Mouse (Mus musculus) stomach, embryonic 16.5 days (tissue): ENCODE measurements around the gene Btaf1. TPM values are rescaled to one million over a fixed set of nuclear protein-coding genes. Genes with fewer than 3 reads are reported as not detected.

Source experiments
- ATAC-seq: fragments of 200-750 bp; cut with Nextera tagmentation; 2 replicates; pipeline ENCODE4 v1.8.0; 2017; ENCODE audit warnings: moderate number of reproducible peaks, moderate TSS enrichment; ENCODE audit not compliant: insufficient read depth, low FRiP score
- H3K27ac ChIP-seq: fragments of 300-500 bp; sonication (generic); 2 replicates; pipeline ENCODE4 v1.5.1; 2014; ENCODE audit warnings: low read length
- H3K27me3 ChIP-seq: fragments of 300-500 bp; sonication (generic); 2 replicates; pipeline ENCODE4 v1.6.1; 2014; ENCODE audit warnings: low read length, control low read depth, mixed read lengths; ENCODE audit not compliant: control insufficient read depth, insufficient read depth
- H3K36me3 ChIP-seq: fragments of 300-500 bp; sonication (generic); 2 replicates; pipeline ENCODE4 v1.6.1; 2014; ENCODE audit warnings: low read length; ENCODE audit not compliant: control insufficient read depth, insufficient read depth
- H3K4me1 ChIP-seq: fragments of 300-500 bp; sonication (generic); 2 replicates; pipeline ENCODE4 v1.6.1; 2014; ENCODE audit warnings: low read length, control low read depth, mixed read lengths; ENCODE audit not compliant: control insufficient read depth, insufficient read depth
- H3K4me2 ChIP-seq: fragments of 300-500 bp; sonication (generic); 2 replicates; pipeline ENCODE4 v1.6.1; 2014; ENCODE audit warnings: low read depth, low read length, mixed read lengths
- H3K4me3 ChIP-seq: fragments of 300-500 bp; sonication (generic); replicated peaks from 2 replicates; pipeline ENCODE4 v1.5.1; 2014; ENCODE audit warnings: mild to moderate bottlenecking, low read length
- H3K9ac ChIP-seq: fragments of 300-500 bp; sonication (generic); 2 replicates; pipeline ENCODE4 v1.6.1; 2014; ENCODE audit warnings: low read length
- H3K9me3 ChIP-seq: fragments of 300-500 bp; sonication (generic); replicated peaks from 2 replicates; pipeline ENCODE4 v1.6.1; 2016; ENCODE audit warnings: low read length, control low read depth; ENCODE audit not compliant: control insufficient read depth
- WGBS: fragments of 180-500 bp; shearing (Covaris S2); extraction: QIAGEN DNeasy Blood & Tissue Kit; methylation state at CpG from one replicate; pipeline ENCODE4 v1.1.7; 2014; 5-methylcytosine and 5-hydroxymethylcytosine counted together
- polyA plus RNA-seq: library from polyadenylated mRNA; unstranded; fragments of >200 nt; fragmentation: Nextera tagmentation; extraction: Ambion mirVana; gene quantifications from 2 replicates; pipeline ENCODE4 v1.2.1, GENCODE M21; 2015

Btaf1 gene
- polyA plus RNA-seq, 1 experiment from 2014 or later, result 9.3 TPM

DNA sequence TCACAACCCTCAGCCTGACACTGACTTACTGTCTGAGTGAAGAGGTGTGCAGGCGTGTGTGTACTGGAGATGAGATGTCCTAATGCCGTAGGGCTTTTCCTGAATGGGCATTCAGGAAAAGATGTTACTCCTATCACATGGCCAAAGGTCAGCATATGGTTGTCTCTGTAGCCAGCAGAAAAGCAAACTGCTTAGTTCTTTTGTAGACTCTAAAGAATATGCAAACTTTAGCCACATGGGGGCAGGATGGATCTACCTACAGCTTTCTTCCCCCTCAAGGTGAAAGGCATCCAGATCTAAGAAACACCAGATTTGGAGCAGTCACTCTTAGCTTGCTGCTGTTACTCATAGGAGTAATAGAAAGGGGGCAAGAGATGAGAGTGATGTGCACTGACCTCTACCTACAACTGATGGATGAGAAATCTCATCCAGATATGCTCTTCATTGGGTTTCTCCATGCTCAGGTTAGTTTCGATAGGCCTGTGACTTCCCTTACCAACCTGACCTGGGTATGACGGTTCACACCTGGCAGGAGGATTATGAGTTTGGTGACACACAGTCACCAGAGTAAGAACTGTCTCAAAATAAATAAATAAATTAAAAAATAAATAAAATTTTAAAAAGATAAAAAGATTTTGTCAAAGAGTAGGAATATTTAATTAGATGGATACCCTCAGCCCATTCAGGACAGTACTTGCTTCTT, 124.9 kb downstream of the Btaf1 start:
- no peaks in the 10 kb centered on the region for H3K4me1 ChIP-seq
- 67% methylated on average over 4 of the region's 4 CpGs for WGBS
- no peaks in the 10 kb centered on the region for H3K27me3 ChIP-seq
- H3K4me3 ChIP-seq, result no peak overlapping the region
- H3K36me3 ChIP-seq, result no peaks in the 10 kb centered on the region
- no peak overlapping the region for H3K9ac ChIP-seq
- no peak overlapping the region for H3K4me2 ChIP-seq
- H3K27ac ChIP-seq, result no peak overlapping the region
- ATAC-seq, result no peak
- no peaks in the 10 kb centered on the region for H3K9me3 ChIP-seq

DNA sequence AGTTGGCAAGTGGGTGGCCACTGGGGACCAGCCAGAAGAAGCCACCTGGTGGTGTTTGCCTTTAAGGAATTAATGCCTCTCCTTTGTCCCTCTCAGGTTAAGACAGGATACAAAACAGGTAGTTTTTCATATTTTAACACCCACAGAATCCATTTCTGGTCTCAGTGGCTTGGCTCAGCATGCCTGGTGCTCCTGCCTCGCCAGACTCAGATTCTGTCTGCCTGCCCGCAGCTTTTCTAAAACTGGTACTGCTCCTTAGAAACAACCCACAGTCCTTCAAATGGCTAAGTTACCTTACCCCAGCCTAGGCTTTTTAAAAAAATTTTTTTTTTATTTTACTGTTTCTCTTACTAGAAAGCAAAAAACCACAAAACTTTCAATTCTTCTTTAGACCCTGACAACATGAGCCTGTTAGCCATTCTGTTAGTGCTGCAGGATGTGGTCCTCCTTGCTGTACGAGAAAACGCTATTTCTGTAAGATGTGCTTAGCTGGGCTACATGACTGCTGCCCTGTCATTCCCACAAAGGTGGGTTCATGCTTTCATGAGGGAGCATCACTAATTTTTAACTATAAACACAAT, 130.2 kb downstream of the Btaf1 start:
- no peak for ATAC-seq
- Histone ChIP-seq H3K4me1 (0 out of 2 replicates have a peak, but pooled peaks cover 2% of the 10 kb centered on the region), H3K9me3 (no peaks in the 10 kb centered on the region), H3K4me3 (no peak overlapping the region), H3K9ac (no peak overlapping the region), H3K4me2 (no peak overlapping the region), H3K36me3 (no peaks in the 10 kb centered on the region), H3K27ac (no peak overlapping the region), H3K27me3 (no peaks in the 10 kb centered on the region)
- 67% methylated on average over 4 of the region's 4 CpGs for WGBS

DNA sequence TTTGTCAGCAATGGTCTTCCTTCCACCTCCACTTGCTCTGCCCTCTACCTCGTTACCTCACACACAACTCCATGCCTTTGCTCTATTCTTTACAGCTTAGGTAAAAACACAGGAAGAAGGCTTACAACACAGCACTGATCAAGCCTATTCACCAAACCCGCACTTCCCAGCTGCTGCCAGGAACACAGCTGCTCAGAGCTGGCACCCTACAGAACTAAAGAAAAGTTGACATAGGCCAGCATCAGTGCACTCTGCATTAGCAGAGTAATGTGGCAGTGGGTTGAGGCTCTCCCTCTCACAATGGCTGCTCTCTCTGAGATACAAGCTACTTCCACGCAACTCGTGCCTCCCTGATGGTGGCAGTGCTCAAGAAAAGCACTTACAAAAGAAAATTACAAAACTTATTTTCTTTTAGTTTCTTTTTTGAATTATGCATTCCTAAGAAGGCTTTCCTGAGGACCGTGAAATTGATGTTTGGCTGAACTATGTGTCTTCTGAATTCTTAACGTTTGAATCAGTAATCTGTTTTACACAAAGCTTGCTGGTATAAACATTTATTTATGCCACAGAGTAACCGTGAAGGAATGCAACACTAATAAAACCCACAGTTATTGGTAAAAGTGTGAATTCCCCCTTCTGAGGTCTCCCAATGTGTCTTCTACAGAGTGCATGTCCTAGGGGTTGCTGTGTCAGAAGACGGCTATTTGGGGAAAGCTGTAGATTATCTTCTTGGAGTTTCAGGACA, 131.5 kb downstream of the Btaf1 start:
- Histone ChIP-seq H3K4me2 (no peak overlapping the region), H3K9ac (no peak overlapping the region), H3K4me3 (no peak overlapping the region), H3K9me3 (no peaks in the 10 kb centered on the region), H3K36me3 (no peaks in the 10 kb centered on the region), H3K27ac (no peak overlapping the region), H3K27me3 (no peaks in the 10 kb centered on the region), H3K4me1 (0 out of 2 replicates have a peak, but pooled peaks cover 2% of the 10 kb centered on the region)
- ATAC-seq, result no peak
- 80% methylated on average over 8 of the region's 8 CpGs for WGBS

DNA sequence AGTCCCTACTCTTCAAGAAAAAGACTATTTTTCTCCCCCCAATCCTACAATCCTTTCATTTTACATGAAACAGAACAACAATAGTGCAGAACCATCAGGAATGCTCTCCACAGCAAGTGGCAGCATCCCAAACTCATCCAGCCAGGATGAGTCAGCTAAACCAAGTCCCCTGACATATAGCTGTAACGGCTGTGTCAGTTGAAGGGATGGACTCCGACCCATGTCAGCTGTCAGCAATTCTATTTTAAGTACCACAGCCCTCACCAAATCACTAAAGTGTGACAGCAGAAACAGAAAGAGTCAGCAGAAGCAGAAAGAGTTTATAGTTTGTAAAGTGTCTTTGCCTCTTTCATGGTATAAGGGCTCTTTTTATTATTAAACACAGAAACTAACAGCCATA, 133.7 kb downstream of the Btaf1 start:
- Histone ChIP-seq H3K4me3 (no peak overlapping the region), H3K9me3 (no peaks in the 10 kb centered on the region), H3K27ac (no peak overlapping the region), H3K36me3 (no peaks in the 10 kb centered on the region), H3K4me2 (no peak overlapping the region), H3K4me1 (0 out of 2 replicates have a peak, but pooled peaks cover 2% of the 10 kb centered on the region), H3K9ac (no peak overlapping the region), H3K27me3 (no peaks in the 10 kb centered on the region)
- ATAC-seq, result no peak
- 43% methylated on average over 2 of the region's 2 CpGs for WGBS

DNA sequence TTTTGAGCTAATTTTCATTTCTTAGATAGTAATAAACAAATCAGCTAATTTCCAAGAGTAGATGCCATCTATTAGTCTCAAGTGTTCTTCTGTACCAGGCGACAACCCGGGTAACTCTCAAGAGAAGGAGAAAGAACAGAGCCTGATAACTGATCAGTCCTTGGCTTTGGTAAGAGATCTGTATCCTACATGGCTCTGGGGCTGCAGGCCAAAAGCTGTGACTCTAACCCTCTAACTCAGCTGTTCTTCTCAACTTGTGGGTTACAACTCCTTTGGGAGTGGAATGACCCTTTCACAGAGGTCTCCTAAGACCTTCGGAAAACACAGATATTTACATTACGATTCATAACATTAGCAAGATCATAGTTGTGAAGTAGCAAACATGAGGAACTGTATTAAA, 134.2 kb downstream of the Btaf1 start:
- no peak overlapping the region for H3K27ac ChIP-seq
- H3K4me1 ChIP-seq, result 0 out of 2 replicates have a peak, but pooled peaks cover 2% of the 10 kb centered on the region
- WGBS, result 60% methylated on average over 4 of the region's 4 CpGs
- H3K4me3 ChIP-seq, result no peak overlapping the region
- H3K36me3 ChIP-seq, result no peaks in the 10 kb centered on the region
- H3K4me2 ChIP-seq, result no peak overlapping the region
- H3K9me3 ChIP-seq, result no peaks in the 10 kb centered on the region
- H3K27me3 ChIP-seq, result no peaks in the 10 kb centered on the region
- H3K9ac ChIP-seq, result no peak overlapping the region
- no peak for ATAC-seq

Other genes with a start within 250 kb of the Btaf1 start
- 26.1 and 29.0 TPM in 2 replicates for gene Ppp1r3c, start 189.4 kb upstream of the Btaf1 start, polyA plus RNA-seq
- 19.7 and 20.6 TPM in 2 replicates for gene Tnks2, start 91.8 kb upstream of the Btaf1 start, polyA plus RNA-seq
- gene Fgfbp3, start 6.5 kb upstream of the Btaf1 start, polyA plus RNA-seq, result 3.1 TPM in 2 replicates